Mouse (Mus musculus) C2C12 (cell line): ENCODE data around the gene Slc10a7.

Source experiments
- CTCF ChIP-seq: IDR thresholded peaks from one replicate; pipeline ENCODE4 v1.5.1; 2011; ENCODE audit not compliant: control insufficient read depth, insufficient read depth, insufficient read length
- MYOD1 ChIP-seq: IDR thresholded peaks from one replicate; pipeline ENCODE4 v1.6.1; 2011; ENCODE audit warnings: low read depth; ENCODE audit not compliant: control insufficient read depth, insufficient read length
- MYOG ChIP-seq: IDR thresholded peaks from one replicate; pipeline ENCODE4 v1.6.1; 2011; ENCODE audit not compliant: control insufficient read depth, insufficient read length; ENCODE audit errors: extremely low read depth

DNA sequence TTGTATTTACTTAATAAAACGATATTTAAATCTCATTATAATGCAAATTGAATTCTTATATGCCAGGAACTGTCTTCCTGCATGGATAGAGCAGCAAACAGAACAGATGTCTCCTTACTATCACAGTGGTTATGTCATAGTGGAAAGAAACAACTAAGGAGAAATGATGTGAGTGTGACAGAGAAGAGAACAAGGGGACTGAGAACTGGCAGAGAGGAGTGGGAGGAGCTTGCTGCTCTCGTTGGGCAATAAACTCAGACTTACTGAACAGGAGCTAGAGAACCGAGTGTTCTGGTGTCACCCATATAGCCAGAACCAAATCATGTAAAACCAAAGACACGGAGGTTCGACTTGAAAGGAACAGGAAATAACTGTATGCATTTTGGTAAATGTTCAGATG, 158.3 kb downstream of the Slc10a7 start:
- no peak for TF ChIP-seq CTCF
- TF ChIP-seq MYOG: no peak
- TF ChIP-seq MYOD1: no peak
